Mouse (Mus musculus) kidney, embryonic 14.5 days (tissue): ENCODE data around the gene 4930524B15Rik. TPM values are rescaled to one million over a fixed set of nuclear protein-coding genes. Genes with fewer than 3 reads are reported as not detected.
"Not testable (repeated sequence)": the region's sequence is repeated elsewhere in the genome, so short reads cannot be mapped to it uniquely, and the experiment has no call there.

ENCODE experiments used
- ATAC-seq: fragments of 200-750 bp; cut with Nextera tagmentation; 2 replicates; pipeline ENCODE4 v1.8.0; 2017; ENCODE audit warnings: moderate number of reproducible peaks, mild to moderate bottlenecking, moderate TSS enrichment, moderate library complexity; ENCODE audit not compliant: low FRiP score, low TSS enrichment
- H3K27ac ChIP-seq: fragments of 300-500 bp; sonication (generic); 2 replicates; pipeline ENCODE4 v1.5.1; 2014; ENCODE audit warnings: low read depth, mild to moderate bottlenecking, low read length, moderate library complexity, mixed read lengths
- H3K27me3 ChIP-seq: fragments of 300-500 bp; sonication (generic); 2 replicates; pipeline ENCODE4 v1.6.1; 2014; ENCODE audit warnings: mild to moderate bottlenecking, low read length; ENCODE audit not compliant: control insufficient read depth, insufficient read depth
- H3K36me3 ChIP-seq: fragments of 300-500 bp; sonication (generic); 2 replicates; pipeline ENCODE4 v1.6.1; 2014; ENCODE audit warnings: low read length, mixed read lengths; ENCODE audit not compliant: control insufficient read depth, insufficient read depth
- H3K4me1 ChIP-seq: fragments of 300-500 bp; sonication (generic); 2 replicates; pipeline ENCODE4 v1.6.1; 2014; ENCODE audit warnings: low read length, mixed read lengths; ENCODE audit not compliant: control insufficient read depth, insufficient read depth
- H3K4me2 ChIP-seq: fragments of 300-500 bp; sonication (generic); replicated peaks from 2 replicates; pipeline ENCODE4 v1.6.1; 2014; ENCODE audit warnings: low read depth, mild to moderate bottlenecking, low read length
- H3K4me3 ChIP-seq: fragments of 300-500 bp; sonication (generic); 2 replicates; pipeline ENCODE4 v1.5.1; 2014; ENCODE audit warnings: mild to moderate bottlenecking, low read length
- H3K9ac ChIP-seq: fragments of 300-500 bp; sonication (generic); 2 replicates; pipeline ENCODE4 v1.6.1; 2014; ENCODE audit warnings: low read depth, mild to moderate bottlenecking, low read length, moderate library complexity
- H3K9me3 ChIP-seq: fragments of 300-500 bp; sonication (generic); 2 replicates; pipeline ENCODE4 v1.6.1; 2016; ENCODE audit warnings: low read length; ENCODE audit not compliant: control insufficient read depth
- WGBS: fragments of 180-500 bp; shearing (Covaris S2); extraction: QIAGEN DNeasy Blood & Tissue Kit; methylation state at CpG from one replicate; pipeline ENCODE4 v1.1.7; 2014; 5-methylcytosine and 5-hydroxymethylcytosine counted together
- polyA plus RNA-seq: library from polyadenylated mRNA; unstranded; fragments of >200 nt; fragmentation: Nextera tagmentation; extraction: Ambion mirVana; gene quantifications from 2 replicates; pipeline ENCODE4 v1.2.1, GENCODE M21; 2014

4930524B15Rik gene
- polyA plus RNA-seq, 1 experiment from 2014 or later: 0.27 TPM

- Histone ChIP-seq H3K36me3 (no peaks in the 10 kb centered on the region), H3K4me3 (peak overlapping the region; percentile 41), H3K27ac (no peak overlapping the region), H3K9me3 (no peaks in the 10 kb centered on the region), H3K4me1 (peaks cover 7% of the 10 kb centered on the region; the same call in 1 of the 2 replicates), H3K4me2 (peak overlapping the region; percentile 56), H3K27me3 (0 out of 2 replicates have a peak, but pooled peaks cover 6% of the 10 kb centered on the region), H3K9ac (0 out of 2 replicates have a peak overlapping the region, but pooled peaks have one; percentile 5)
- 23% methylated on average over 15 of the region's 15 CpGs for WGBS
- peak; percentile 75 for ATAC-seq
These were observed 16.7 kb upstream of the 4930524B15Rik start for GRCm38 (mm10) chr11:31948462-31949330.

- no peaks in the 10 kb centered on the region for H3K9me3 ChIP-seq
- H3K4me1 ChIP-seq: peaks cover 7% of the 10 kb centered on the region; the same call in 1 of the 2 replicates
- no peaks in the 10 kb centered on the region for H3K36me3 ChIP-seq
- no peak overlapping the region for H3K27ac ChIP-seq
- 0 out of 2 replicates have a peak, but pooled peaks cover 6% of the 10 kb centered on the region for H3K27me3 ChIP-seq
- H3K4me2 ChIP-seq: peak overlapping the region; percentile 56
- peak overlapping the region; percentile 37; the same call in 1 of the 2 replicates for H3K9ac ChIP-seq
- 2% methylated on average over 17 of the region's 17 CpGs for WGBS
- peak overlapping the region; percentile 41 for H3K4me3 ChIP-seq
- peak; percentile 77; the same call in 1 of the 2 replicates for ATAC-seq
These were observed 16.0 kb upstream of the 4930524B15Rik start for GRCm38 (mm10) chr11:31949331-31949785.

DNA sequence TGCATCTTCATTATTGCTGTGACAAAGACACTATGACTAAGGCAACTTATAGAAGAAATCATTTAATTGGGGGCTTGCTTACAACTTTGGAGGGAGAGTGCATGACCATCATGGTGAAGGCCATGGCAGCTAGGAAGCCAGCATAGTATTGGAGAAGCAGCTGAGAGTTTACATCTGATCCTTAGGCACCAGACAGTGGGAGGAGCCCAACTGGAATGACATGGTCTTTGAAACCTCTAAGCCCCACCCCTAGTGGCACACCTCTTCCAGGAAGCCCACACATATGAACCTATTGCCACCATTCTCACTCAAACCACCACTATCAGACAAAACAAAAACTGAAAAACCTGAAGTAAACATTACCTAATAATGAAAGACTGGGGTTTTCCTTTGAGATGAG lies 5.3 kb upstream of the 4930524B15Rik start:
- no peaks in the 10 kb centered on the region for H3K9me3 ChIP-seq
- no peaks in the 10 kb centered on the region for H3K4me1 ChIP-seq
- no peak overlapping the region for H3K4me3 ChIP-seq
- no peaks in the 10 kb centered on the region for H3K36me3 ChIP-seq
- no peak overlapping the region for H3K4me2 ChIP-seq
- no peak overlapping the region for H3K9ac ChIP-seq
- no peak overlapping the region for H3K27ac ChIP-seq
- no peaks in the 10 kb centered on the region for H3K27me3 ChIP-seq
- no peak for ATAC-seq

- no peaks in the 10 kb centered on the region for H3K36me3 ChIP-seq
- ATAC-seq: no peak
- 100% methylated on average over 1 of the region's 1 CpGs for WGBS
These were observed 1.4 kb upstream of the 4930524B15Rik start for GRCm38 (mm10) chr11:31963993-31964392.

GRCm38 (mm10) chr11:31974132-31974531 lies 8.7 kb downstream of the 4930524B15Rik start:
- ATAC-seq: no peak
- no peaks in the 10 kb centered on the region for H3K9me3 ChIP-seq
- H3K27me3 ChIP-seq: no peaks in the 10 kb centered on the region
- no peaks in the 10 kb centered on the region for H3K36me3 ChIP-seq
- no peaks in the 10 kb centered on the region for H3K4me1 ChIP-seq
- H3K4me3 ChIP-seq: no peak overlapping the region
- no peak overlapping the region for H3K27ac ChIP-seq
- H3K9ac ChIP-seq: no peak overlapping the region
- no peak overlapping the region for H3K4me2 ChIP-seq
- WGBS: 83% methylated on average over 4 of the region's 4 CpGs

More at GRCm38 (mm10) chr11:31963993-31964392, 1.4 kb upstream of the 4930524B15Rik start:
- no peaks in the 10 kb centered on the region for H3K9me3 ChIP-seq
- no peak overlapping the region for H3K9ac ChIP-seq
- no peak overlapping the region for H3K27ac ChIP-seq
- no peak overlapping the region for H3K4me3 ChIP-seq
- no peaks in the 10 kb centered on the region for H3K27me3 ChIP-seq
- no peaks in the 10 kb centered on the region for H3K4me1 ChIP-seq
- no peak overlapping the region for H3K4me2 ChIP-seq

DNA sequence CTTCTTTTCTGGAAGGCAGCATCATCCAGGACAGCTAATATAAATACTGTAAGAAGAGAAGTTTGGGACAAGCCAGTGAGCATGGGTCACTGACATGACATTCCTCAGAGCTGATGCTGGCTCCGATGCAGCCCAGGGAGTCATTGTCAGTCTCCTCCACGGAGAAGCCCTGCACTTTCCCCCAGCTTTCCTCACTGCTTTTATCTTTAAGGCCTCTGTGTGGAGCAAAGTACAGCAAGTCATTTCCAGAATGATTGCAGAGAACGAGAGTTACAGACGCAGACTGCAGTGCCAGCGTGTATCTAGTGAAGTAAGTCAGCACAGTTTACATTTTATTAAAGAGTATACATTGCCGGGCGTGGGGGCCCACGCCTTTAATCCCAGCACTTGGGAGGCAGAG lies 9.4 kb downstream of the 4930524B15Rik start:
- no peak for ATAC-seq
- peaks cover 6% of the 10 kb centered on the region for H3K9me3 ChIP-seq
- 53% methylated on average over 8 of the region's 8 CpGs for WGBS

GRCm38 (mm10) chr11:31975678-31976077 lies 10.3 kb downstream of the 4930524B15Rik start:
- Histone ChIP-seq H3K36me3 (no peaks in the 10 kb centered on the region), H3K9ac (no peak overlapping the region), H3K27me3 (no peaks in the 10 kb centered on the region), H3K27ac (no peak overlapping the region), H3K4me1 (no peaks in the 10 kb centered on the region), H3K4me3 (no peak overlapping the region), H3K9me3 (peaks cover 10% of the 10 kb centered on the region), H3K4me2 (no peak overlapping the region)
- WGBS: 85% methylated on average over 5 of the region's 5 CpGs
- no peak for ATAC-seq

More for the DNA sequence above, 9.4 kb downstream of the 4930524B15Rik start:
- no peak overlapping the region for H3K9ac ChIP-seq
- no peak overlapping the region for H3K27ac ChIP-seq
- H3K4me3 ChIP-seq: no peak overlapping the region
- H3K4me2 ChIP-seq: no peak overlapping the region
- H3K36me3 ChIP-seq: no peaks in the 10 kb centered on the region
- no peaks in the 10 kb centered on the region for H3K27me3 ChIP-seq
- H3K4me1 ChIP-seq: no peaks in the 10 kb centered on the region

DNA sequence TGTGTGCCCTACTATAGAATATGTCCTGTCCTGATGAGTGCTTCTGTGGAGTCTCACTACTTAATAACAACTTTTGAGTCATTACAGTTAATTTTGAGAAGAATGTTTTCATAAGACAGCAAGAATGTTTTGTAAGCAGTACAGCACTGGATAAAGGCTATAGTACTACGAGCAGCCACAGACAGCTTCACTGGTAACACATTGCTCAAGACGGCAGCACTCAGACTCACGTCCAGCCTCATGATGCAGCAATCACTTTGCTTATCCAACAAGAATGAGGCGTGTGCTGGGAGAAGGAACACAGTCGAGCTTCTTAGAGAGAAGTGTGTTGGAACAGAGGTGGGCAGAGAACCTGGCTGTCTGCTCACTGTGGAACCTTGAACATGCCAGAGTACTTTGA lies 10.7 kb downstream of the 4930524B15Rik start:
- no peaks in the 10 kb centered on the region for H3K4me1 ChIP-seq
- no peak for ATAC-seq
- 71% methylated on average over 5 of the region's 5 CpGs for WGBS
- no peak overlapping the region for H3K27ac ChIP-seq
- no peaks in the 10 kb centered on the region for H3K36me3 ChIP-seq
- H3K9ac ChIP-seq: no peak overlapping the region
- no peak overlapping the region for H3K4me2 ChIP-seq
- peaks cover 10% of the 10 kb centered on the region for H3K9me3 ChIP-seq
- H3K4me3 ChIP-seq: no peak overlapping the region
- H3K27me3 ChIP-seq: no peaks in the 10 kb centered on the region

DNA sequence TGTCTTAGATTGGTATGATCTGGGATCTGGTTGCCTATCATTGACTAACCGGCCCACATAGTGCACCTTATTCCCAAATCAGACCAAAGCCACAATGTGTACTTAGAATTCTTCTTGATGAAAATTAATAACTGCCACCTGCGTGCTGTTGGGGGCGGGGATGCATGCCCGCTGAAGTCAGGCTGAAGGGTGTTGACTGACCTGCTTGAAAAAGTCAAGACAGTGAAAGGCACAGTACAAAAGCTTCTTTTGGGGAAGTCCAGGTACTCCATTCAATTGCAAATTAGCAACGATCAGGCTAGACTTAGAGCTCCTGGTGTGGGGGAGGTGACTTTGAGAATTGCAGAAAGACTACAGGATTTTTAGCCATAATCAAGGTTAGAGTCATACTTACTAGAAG lies 14.7 kb downstream of the 4930524B15Rik start:
- not testable (repeated sequence) for H3K27me3 ChIP-seq, H3K36me3 ChIP-seq, H3K4me3 ChIP-seq, H3K4me1 ChIP-seq, H3K27ac ChIP-seq, H3K4me2 ChIP-seq, H3K9ac ChIP-seq, ATAC-seq
- H3K9me3 ChIP-seq: peaks cover 10% of the 10 kb centered on the region
- 91% methylated on average over 5 of the region's 5 CpGs for WGBS
